Comparison of ENCODE assay signal across 11 mouse cellular contexts in genomic region chr11:84764116-84764515, GRCm38 (mm10). TPM values are rescaled to one million over a fixed set of nuclear protein-coding genes. Genes with fewer than 3 reads are reported as not detected.
A peak's percentile ranks its signal among the peaks of the same experiment; 100 is the strongest.
DNase-seq lines count a peak whose midpoint lies in the region; ATAC-seq and TF ChIP-seq lines count a peak whose summit lies in the region.
"Had no signal": no experiment of that assay in that cellular context is flagged by ENCODE, and none has a peak within 500 bp of the region (broad histone marks: within the 10 kb centered on the region; RNA-seq: fewer than 3 reads in every experiment).

No protein-coding gene starts in this region.

- TF ChIP-seq CTCF in midbrain, postnatal 0 days (IDR thresholded peaks at IDR 0.05) = no peak

- no peak for DNase-seq in kidney, adult 8-10 months
- no peak for DNase-seq in embryonic facial prominence, embryonic 14.5 days (ENCODE audit: low spot score)
- DNase-seq in intestine, embryonic 14.5 days (ENCODE audit: low spot score) = no peak
- DNase-seq in midbrain, postnatal 0 days (ENCODE audit: low spot score) = no peak
- no peak for DNase-seq in left cerebral cortex, postnatal 10 days (ENCODE audit: extremely low spot score in 1 of 2, low spot score in 2 of 2)
- no peak for DNase-seq in adrenal gland, adult (ENCODE audit: inconsistent age in 2 of 2, low spot score in 1 of 2)
- DNase-seq in left cerebral cortex, adult 18-20 months (ENCODE audit: low spot score in 2 of 2) = no peak
- DNase-seq: right cerebral cortex, postnatal 14 days; thymus, postnatal 4 days had no signal

- 0 out of 2 replicates have a peak overlapping the region, but pooled peaks have one; percentile 7 for H3K9ac ChIP-seq in kidney, embryonic 14.5 days (ENCODE audit: low read depth, low read length)
- H3K9ac ChIP-seq in embryonic facial prominence, embryonic 14.5 days (ENCODE audit: low read depth, low read length) = no peak overlapping the region
- no peak overlapping the region for H3K9ac ChIP-seq in intestine, embryonic 14.5 days (ENCODE audit: low read length)
- H3K9ac ChIP-seq in midbrain, postnatal 0 days (replicated peaks; ENCODE audit: low read length, poor library complexity, severe bottlenecking) = no peak overlapping the region

- 0 out of 2 replicates have a peak overlapping the region, but pooled peaks have one; percentile 2 for H3K4me3 ChIP-seq in kidney, embryonic 14.5 days (ENCODE audit: low read length)
- no peak overlapping the region for H3K4me3 ChIP-seq in embryonic facial prominence, embryonic 14.5 days (ENCODE audit: low read depth, low read length)
- H3K4me3 ChIP-seq in intestine, embryonic 14.5 days (ENCODE audit: low read depth, low read length) = peak overlapping the region; percentile 11; the same call in 1 of the 2 replicates
- no peak overlapping the region for H3K4me3 ChIP-seq in midbrain, postnatal 0 days (ENCODE audit: low read depth, low read length)

- peak overlapping the region; percentile 37 for H3K4me2 ChIP-seq in kidney, embryonic 14.5 days (replicated peaks; ENCODE audit: low read depth, low read length)
- peak overlapping the region; percentile 44 for H3K4me2 ChIP-seq in embryonic facial prominence, embryonic 14.5 days (ENCODE audit: low read depth, low read length)
- peak overlapping the region; percentile 41 for H3K4me2 ChIP-seq in intestine, embryonic 14.5 days (ENCODE audit: low read length)
- H3K4me2 ChIP-seq in midbrain, postnatal 0 days (ENCODE audit: low read depth, low read length, poor library complexity, severe bottlenecking) = 0 out of 2 replicates have a peak overlapping the region, but pooled peaks have one; percentile 18

- intact Hi-C loops in left cerebral cortex, postnatal 10 days (cut with DNase I) = no loop called here

- peaks cover 21% of the 10 kb centered on the region; the same call in 1 of the 2 replicates for H3K4me1 ChIP-seq in kidney, embryonic 14.5 days (ENCODE audit: control insufficient read depth, insufficient read depth, low read length)
- peaks cover 10% of the 10 kb centered on the region for H3K4me1 ChIP-seq in embryonic facial prominence, embryonic 14.5 days (ENCODE audit: control insufficient read depth, insufficient read depth, low read length)
- H3K4me1 ChIP-seq in intestine, embryonic 14.5 days (replicated peaks; ENCODE audit: control insufficient read depth, insufficient read depth, low read length) = peaks cover 10% of the 10 kb centered on the region
- peaks cover 22% of the 10 kb centered on the region; the same call in 1 of the 2 replicates for H3K4me1 ChIP-seq in midbrain, postnatal 0 days (ENCODE audit: insufficient read depth, low read length)

- WGBS in kidney, embryonic 14.5 days = 9% methylated on average over 7 of the region's 8 CpGs
- 22% methylated on average over 8 of the region's 8 CpGs for WGBS in embryonic facial prominence, embryonic 14.5 days
- WGBS in intestine, embryonic 14.5 days = 13% methylated on average over 8 of the region's 8 CpGs
- 18% methylated on average over 8 of the region's 8 CpGs for WGBS in midbrain, postnatal 0 days

- ATAC-seq in kidney, embryonic 14.5 days (ENCODE audit: low FRiP score, low TSS enrichment) = peak; percentile 61
- no peak for ATAC-seq in embryonic facial prominence, embryonic 14.5 days (ENCODE audit: low read depth)
- ATAC-seq in intestine, embryonic 14.5 days (replicated peaks; ENCODE audit: low FRiP score, low TSS enrichment, low read depth) = no peak
- ATAC-seq in midbrain, postnatal 0 days (ENCODE audit: low FRiP score) = no peak
- ATAC-seq: inflammation-experienced regulatory T-cells, adult 6 months had no signal

- H3K27me3 ChIP-seq in kidney, embryonic 14.5 days (ENCODE audit: control insufficient read depth, insufficient read depth, low read length) = no peaks in the 10 kb centered on the region; the same call in 1 of the 2 replicates
- peaks cover 4% of the 10 kb centered on the region; the same call in 1 of the 2 replicates for H3K27me3 ChIP-seq in embryonic facial prominence, embryonic 14.5 days (replicated peaks; ENCODE audit: control insufficient read depth, insufficient read depth, low read length)
- H3K27me3 ChIP-seq in intestine, embryonic 14.5 days (replicated peaks; ENCODE audit: control insufficient read depth, insufficient read depth, low read length) = no peaks in the 10 kb centered on the region; the same call in 1 of the 2 replicates
- no peaks in the 10 kb centered on the region for H3K27me3 ChIP-seq in midbrain, postnatal 0 days (ENCODE audit: insufficient read depth, low read length)

- 0 out of 2 replicates have a peak overlapping the region, but pooled peaks have one; percentile 9 for H3K27ac ChIP-seq in kidney, embryonic 14.5 days (ENCODE audit: low read depth, low read length)
- H3K27ac ChIP-seq in embryonic facial prominence, embryonic 14.5 days (replicated peaks; ENCODE audit: low read depth, low read length) = no peak overlapping the region
- no peak overlapping the region for H3K27ac ChIP-seq in intestine, embryonic 14.5 days (ENCODE audit: low read depth)
- no peak overlapping the region for H3K27ac ChIP-seq in midbrain, postnatal 0 days (ENCODE audit: low read depth, low read length)

- no peaks in the 10 kb centered on the region for H3K9me3 ChIP-seq in kidney, embryonic 14.5 days (ENCODE audit: control insufficient read depth, low read length)
- no peaks in the 10 kb centered on the region for H3K9me3 ChIP-seq in embryonic facial prominence, embryonic 14.5 days (ENCODE audit: control insufficient read depth, low read length)
- no peaks in the 10 kb centered on the region for H3K9me3 ChIP-seq in intestine, embryonic 14.5 days (ENCODE audit: control insufficient read depth, low read length)
- H3K9me3 ChIP-seq in midbrain, postnatal 0 days (ENCODE audit: low read length) = no peaks in the 10 kb centered on the region

- H3K36me3 ChIP-seq in kidney, embryonic 14.5 days (ENCODE audit: control insufficient read depth, insufficient read depth, low read length) = no peaks in the 10 kb centered on the region
- no peaks in the 10 kb centered on the region for H3K36me3 ChIP-seq in embryonic facial prominence, embryonic 14.5 days (ENCODE audit: control insufficient read depth, insufficient read depth, low read length)
- no peaks in the 10 kb centered on the region for H3K36me3 ChIP-seq in intestine, embryonic 14.5 days (ENCODE audit: control insufficient read depth, insufficient read depth, low read length)
- no peaks in the 10 kb centered on the region for H3K36me3 ChIP-seq in midbrain, postnatal 0 days (ENCODE audit: insufficient read depth, low read length)

RNA-seq across cellular contexts. Expression of gene Mrm1, which starts 55.2 kb away (rescaled TPM):
- polyA plus RNA-seq in kidney, embryonic 14.5 days (2014; fragmentation: Nextera tagmentation; extraction: Ambion mirVana) = 8.4 and 12.6 TPM in 2 replicates
- 7.9 and 12.0 TPM in 2 replicates for polyA plus RNA-seq in embryonic facial prominence, embryonic 14.5 days (2014; fragmentation: Nextera tagmentation; extraction: Ambion mirVana)
- 15.9 and 16.9 TPM in 2 replicates for polyA plus RNA-seq in intestine, embryonic 14.5 days (2014; fragmentation: Nextera tagmentation; extraction: Ambion mirVana)
- total RNA-seq in midbrain, postnatal 0 days (2014; rRNA removed) = 14.2 and 15.5 TPM in 2 replicates
- 13.1 and 16.9 TPM in 2 replicates for polyA plus RNA-seq in midbrain, postnatal 0 days (2015; fragmentation: Nextera tagmentation; extraction: Ambion mirVana)
- 10 to 100 TPM; 18.1 to 21.7 TPM for total RNA-seq in left cerebral cortex, postnatal 10 days (2021)
- total RNA-seq in left cerebral cortex, adult 18-20 months (2021) = 10 to 100 TPM; 17.4 to 17.5 TPM

Comparison
In these comparisons a context has a peak if more than half of its experiments do, and no peak if none do; other contexts are left out.
1. H3K4me3 ChIP-seq: peak in kidney, embryonic 14.5 days (single experiment) and intestine, embryonic 14.5 days (single experiment); none in embryonic facial prominence, embryonic 14.5 days (single experiment) and midbrain, postnatal 0 days (single experiment).
2. Peak in every context shown above with its lines, with median percentiles within 50 percentile points of each other: H3K4me2 ChIP-seq.